Mouse (Mus musculus) heart, postnatal 0 days (tissue): Measurements from ENCODE around the gene Mrps18b.

Experiments used
- CTCF ChIP-seq: IDR thresholded peaks from 2 replicates; pipeline ENCODE4 v1.5.1; 2016; ENCODE audit warnings: antibody characterized with exemption, control low read depth, low read depth
- EP300 ChIP-seq: IDR thresholded peaks from 2 replicates; pipeline ENCODE4 v1.6.1; 2016; ENCODE audit warnings: antibody characterized with exemption, low read depth

GRCm38 (mm10) chr17:35879245-35880057 is 36.7 kb downstream of the Mrps18b start, which contains the start of gene Dhx16:
- TF ChIP-seq CTCF, result peak; percentile 88
- no peak; the same call in 1 of the 2 replicates for TF ChIP-seq EP300
